Mouse (Mus musculus) forebrain, embryonic 11.5 days (tissue): ENCODE results near the gene Pcdh7. TPM values are rescaled to one million over a fixed set of nuclear protein-coding genes. Genes with fewer than 3 reads are reported as not detected.
"Not testable (repeated sequence)": the region's sequence is repeated elsewhere in the genome, so short reads cannot be mapped to it uniquely, and the experiment has no call there.

Experiments
- ATAC-seq: fragments of 200-750 bp; cut with Nextera tagmentation; replicated peaks from 2 replicates; pipeline ENCODE4 v1.8.0; 2017; ENCODE audit warnings: moderate TSS enrichment; ENCODE audit not compliant: low FRiP score
- DNase-seq: peaks from one replicate; pipeline ENCODE4 v3.0.0-alpha.2; 2017; ENCODE audit warnings: low spot score
- H3K27ac ChIP-seq: fragments of 300-500 bp; sonication (generic); 2 replicates; pipeline ENCODE4 v1.5.1; 2014; ENCODE audit warnings: low read depth, low read length
- H3K27me3 ChIP-seq: fragments of 300-500 bp; sonication (generic); 2 replicates; pipeline ENCODE4 v1.6.1; 2014; ENCODE audit warnings: mild to moderate bottlenecking, low read length, mixed read lengths; ENCODE audit not compliant: control insufficient read depth, insufficient read depth
- H3K36me3 ChIP-seq: fragments of 300-500 bp; sonication (generic); 2 replicates; pipeline ENCODE4 v1.6.1; 2014; ENCODE audit warnings: mild to moderate bottlenecking, low read length, moderate library complexity, mixed read lengths; ENCODE audit not compliant: control insufficient read depth, insufficient read depth
- H3K4me1 ChIP-seq: fragments of 300-500 bp; sonication (generic); replicated peaks from 2 replicates; pipeline ENCODE4 v1.6.1; 2014; ENCODE audit warnings: low read length, mixed read lengths; ENCODE audit not compliant: control insufficient read depth, insufficient read depth
- H3K4me2 ChIP-seq: fragments of 300-500 bp; sonication (generic); 2 replicates; pipeline ENCODE4 v1.6.1; 2014; ENCODE audit warnings: low read depth, mild to moderate bottlenecking, low read length, moderate library complexity, mixed read lengths; ENCODE audit not compliant: severe bottlenecking
- H3K4me3 ChIP-seq: fragments of 300-500 bp; sonication (generic); 2 replicates; pipeline ENCODE4 v1.5.1; 2014; ENCODE audit warnings: low read depth, low read length
- H3K9ac ChIP-seq: fragments of 300-500 bp; sonication (generic); 2 replicates; pipeline ENCODE4 v1.6.1; 2014; ENCODE audit warnings: low read length
- H3K9me3 ChIP-seq: fragments of 300-500 bp; sonication (generic); 2 replicates; pipeline ENCODE4 v1.6.1; 2016; ENCODE audit warnings: low read length, mixed read lengths; ENCODE audit not compliant: control insufficient read depth
- WGBS: fragments of 180-500 bp; shearing (Covaris S2); extraction: QIAGEN DNeasy Blood & Tissue Kit; methylation state at CpG from one replicate; pipeline ENCODE4 v1.1.7; 2014; 5-methylcytosine and 5-hydroxymethylcytosine counted together
- polyA plus RNA-seq: library from polyadenylated mRNA; unstranded; fragments of >200 nt; fragmentation: Nextera tagmentation; extraction: Ambion mirVana; gene quantifications from 2 replicates; pipeline ENCODE4 v1.2.1, GENCODE M21; 2014

Pcdh7 gene
- polyA plus RNA-seq, 1 experiment from 2014 or later = 5.1 TPM

DNA sequence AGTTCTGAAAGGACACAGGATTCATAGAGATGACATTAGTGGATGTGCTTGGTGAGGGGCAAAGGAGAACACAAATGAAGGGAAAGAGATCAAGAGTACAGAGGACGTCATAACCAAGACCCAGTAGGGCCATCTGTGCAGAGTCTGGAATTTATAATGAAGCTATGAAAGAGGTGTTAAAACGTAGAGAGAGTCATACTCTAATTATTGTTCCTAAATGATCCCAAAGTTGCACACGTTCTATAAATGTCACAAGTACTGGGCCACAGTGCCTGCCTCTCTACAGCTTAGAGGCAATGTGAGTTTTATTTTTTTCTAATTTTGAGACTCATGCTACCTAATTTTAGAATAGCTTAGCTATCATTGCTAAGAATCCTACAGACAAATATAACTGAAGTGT lies 400.1 kb downstream of the Pcdh7 start:
- Histone ChIP-seq H3K4me1 (no peaks in the 10 kb centered on the region; the same call in 1 of the 2 replicates), H3K27ac (no peak overlapping the region), H3K4me2 (no peak overlapping the region), H3K9ac (no peak overlapping the region), H3K4me3 (no peak overlapping the region), H3K27me3 (no peaks in the 10 kb centered on the region), H3K9me3 (no peaks in the 10 kb centered on the region), H3K36me3 (no peaks in the 10 kb centered on the region)
- no peak for ATAC-seq
- 75% methylated on average over 3 of the region's 3 CpGs for WGBS
- no peak for DNase-seq

DNA sequence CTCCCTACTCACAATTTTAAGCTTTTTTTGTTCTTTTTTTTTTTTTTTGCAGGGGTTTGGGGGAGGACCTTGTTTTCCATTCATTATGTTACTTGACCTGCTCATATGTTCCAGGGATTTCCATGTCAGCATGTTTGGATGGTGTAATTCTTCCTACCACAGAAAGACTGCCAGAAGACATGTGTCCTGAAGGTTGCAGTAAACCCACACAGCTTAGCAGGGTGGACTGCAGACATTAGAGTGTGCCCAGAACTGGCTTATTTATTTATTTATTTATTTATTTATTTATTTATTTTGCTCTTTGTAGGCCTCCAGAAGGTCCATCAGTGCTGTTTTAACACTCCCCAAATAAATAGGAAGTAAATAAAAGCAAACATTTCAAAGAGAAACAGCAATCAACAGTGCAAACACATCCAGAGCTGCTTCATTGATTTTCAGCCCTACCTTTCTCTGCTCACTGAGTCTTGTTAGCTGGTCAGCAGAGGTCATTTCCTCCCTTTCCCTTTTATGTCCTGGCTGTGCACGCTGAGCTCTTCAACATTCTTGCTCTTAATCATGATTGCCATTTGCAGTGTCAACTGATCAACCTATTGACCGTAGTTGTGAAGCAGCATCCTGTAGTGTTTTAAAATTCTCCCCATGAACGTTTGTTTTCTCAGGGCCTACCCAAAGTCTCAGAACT lies 401.3 kb downstream of the Pcdh7 start:
- H3K4me3 ChIP-seq = no peak overlapping the region
- WGBS = 1% methylated on average over 3 of the region's 3 CpGs

DNA sequence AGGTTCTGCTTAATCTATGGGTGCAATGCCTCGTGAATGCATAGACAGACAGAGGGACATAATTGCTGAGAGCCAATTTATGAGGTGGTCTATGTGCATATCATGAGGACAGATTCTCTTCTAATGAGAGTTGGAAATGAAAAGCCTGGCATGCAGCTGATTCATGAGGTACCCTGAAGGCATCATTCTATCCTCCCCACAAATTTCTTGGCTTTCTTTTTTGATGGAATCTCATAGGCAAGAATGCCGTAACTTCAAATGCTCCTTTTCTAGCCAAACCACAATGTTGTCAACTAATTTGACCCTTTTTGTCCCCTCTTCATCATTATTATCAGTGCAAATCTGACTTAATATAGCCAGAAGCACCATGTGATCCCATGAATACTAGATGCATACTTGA lies 426.1 kb downstream of the Pcdh7 start:
- H3K36me3 ChIP-seq = no peaks in the 10 kb centered on the region
- H3K27me3 ChIP-seq = no peaks in the 10 kb centered on the region
- H3K9me3 ChIP-seq = no peaks in the 10 kb centered on the region
- H3K4me2 ChIP-seq = no peak overlapping the region
- ATAC-seq = no peak
- 79% methylated on average over 2 of the region's 2 CpGs for WGBS
- DNase-seq = no peak
- no peak overlapping the region for H3K4me3 ChIP-seq
- no peaks in the 10 kb centered on the region for H3K4me1 ChIP-seq
- H3K27ac ChIP-seq = no peak overlapping the region
- no peak overlapping the region for H3K9ac ChIP-seq

More for the DNA sequence above, 401.3 kb downstream of the Pcdh7 start:
- Histone ChIP-seq H3K27ac (no peak overlapping the region), H3K9ac (no peak overlapping the region), H3K4me1 (no peaks in the 10 kb centered on the region; the same call in 1 of the 2 replicates), H3K9me3 (no peaks in the 10 kb centered on the region), H3K4me2 (no peak overlapping the region), H3K36me3 (no peaks in the 10 kb centered on the region), H3K27me3 (no peaks in the 10 kb centered on the region)
- ATAC-seq = 0 out of 2 replicates have a peak, but pooled peaks have one; percentile 21
- no peak for DNase-seq

DNA sequence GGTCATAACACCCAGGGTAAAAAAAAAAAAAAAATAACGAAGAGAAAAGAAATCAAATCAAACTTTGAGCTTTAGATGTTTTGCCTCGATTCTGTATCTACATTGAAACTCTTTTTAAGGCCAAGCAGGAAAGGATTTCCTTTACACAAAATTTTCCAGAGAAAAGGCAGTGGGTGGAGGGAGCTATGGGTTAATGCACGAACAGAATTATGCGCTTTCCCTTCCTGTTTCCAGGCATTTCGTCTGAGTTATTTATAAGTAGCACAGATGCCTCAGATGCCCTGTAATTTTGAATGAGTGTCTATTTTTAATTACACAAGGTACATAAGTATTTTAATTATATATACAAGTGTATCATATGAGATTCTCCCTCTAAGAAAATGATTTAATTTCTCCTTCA lies 436.2 kb downstream of the Pcdh7 start:
- no peak for DNase-seq
- 82% methylated on average over 5 of the region's 5 CpGs for WGBS
- Histone ChIP-seq H3K4me3 (no peak overlapping the region), H3K36me3 (no peaks in the 10 kb centered on the region), H3K27me3 (no peaks in the 10 kb centered on the region), H3K9ac (no peak overlapping the region), H3K4me2 (no peak overlapping the region), H3K9me3 (no peaks in the 10 kb centered on the region), H3K4me1 (no peaks in the 10 kb centered on the region), H3K27ac (no peak overlapping the region)
- ATAC-seq = no peak

DNA sequence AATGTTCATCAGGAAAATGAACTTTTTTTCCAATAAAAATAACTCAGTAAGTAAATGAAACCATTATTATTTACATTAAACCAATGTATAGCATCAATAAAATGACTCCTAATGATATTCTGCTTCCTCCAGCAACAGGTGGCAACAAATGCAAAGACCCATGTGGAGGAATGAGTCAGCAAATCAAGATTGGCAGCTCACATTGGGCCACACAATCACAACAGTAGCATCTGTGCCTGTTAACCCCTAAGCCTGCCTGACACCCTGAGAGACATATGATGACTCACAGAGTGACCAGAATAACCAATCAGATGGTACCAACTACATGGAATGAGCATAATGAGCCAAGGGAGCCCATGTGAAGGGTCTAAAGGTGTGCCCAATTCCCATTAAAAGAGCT lies 454.5 kb downstream of the Pcdh7 start:
- H3K9me3 ChIP-seq = no peaks in the 10 kb centered on the region
- H3K4me3 ChIP-seq = no peak overlapping the region
- H3K27ac ChIP-seq = no peak overlapping the region
- H3K4me1 ChIP-seq = no peaks in the 10 kb centered on the region
- no peak for ATAC-seq
- H3K9ac ChIP-seq = no peak overlapping the region
- DNase-seq = no peak
- no peaks in the 10 kb centered on the region for H3K27me3 ChIP-seq
- no peaks in the 10 kb centered on the region for H3K36me3 ChIP-seq
- no peak overlapping the region for H3K4me2 ChIP-seq

DNA sequence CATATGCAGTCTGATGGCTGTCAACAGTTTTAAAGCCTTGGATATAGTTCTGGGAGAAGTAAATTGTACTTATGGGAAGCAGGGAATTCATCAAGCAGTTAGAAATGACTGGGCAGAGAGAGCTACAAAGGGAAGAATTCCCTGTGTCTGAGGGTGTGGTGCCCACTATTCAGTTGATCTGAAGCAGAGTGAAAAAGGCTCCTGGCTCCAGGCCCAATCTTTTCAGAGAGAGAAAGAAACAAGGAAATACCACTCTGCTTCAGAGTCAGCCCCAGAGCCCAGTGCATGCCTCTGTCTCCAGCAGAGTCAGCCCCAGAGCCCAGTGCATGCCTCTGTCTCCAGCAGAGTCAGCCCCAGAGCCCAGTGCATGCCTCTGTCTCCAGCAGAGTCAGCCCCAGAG lies 456.6 kb downstream of the Pcdh7 start:
- DNase-seq, H3K9me3 ChIP-seq, H3K27me3 ChIP-seq, H3K9ac ChIP-seq, H3K4me3 ChIP-seq, ATAC-seq, H3K36me3 ChIP-seq, H3K4me1 ChIP-seq, H3K4me2 ChIP-seq, H3K27ac ChIP-seq: not testable (repeated sequence)

DNA sequence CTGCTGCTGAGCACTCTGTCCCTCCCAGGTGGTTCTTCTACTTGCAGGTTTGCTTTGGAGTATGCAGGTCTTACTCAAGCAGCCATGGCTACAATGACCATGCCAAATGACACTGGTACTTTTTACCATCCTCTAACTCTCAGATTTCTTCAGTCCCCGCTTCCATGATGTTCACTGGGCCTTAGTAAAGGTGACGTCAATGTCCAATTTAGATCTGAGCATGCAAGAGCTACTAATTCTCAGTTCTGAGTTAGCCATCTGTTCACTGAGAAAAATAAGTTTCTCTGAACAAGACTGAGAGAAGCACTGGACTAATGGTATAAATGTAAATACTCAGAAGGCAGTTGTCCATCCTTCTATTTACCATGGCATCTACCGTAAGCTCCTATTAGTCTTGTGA lies 457.8 kb downstream of the Pcdh7 start:
- H3K9ac ChIP-seq = no peak overlapping the region
- no peak overlapping the region for H3K27ac ChIP-seq
- no peaks in the 10 kb centered on the region for H3K36me3 ChIP-seq
- WGBS = 93% methylated on average over 3 of the region's 3 CpGs
- no peak overlapping the region for H3K4me3 ChIP-seq
- H3K9me3 ChIP-seq = no peaks in the 10 kb centered on the region
- ATAC-seq = no peak
- H3K27me3 ChIP-seq = no peaks in the 10 kb centered on the region
- no peaks in the 10 kb centered on the region for H3K4me1 ChIP-seq
- no peak overlapping the region for H3K4me2 ChIP-seq
- DNase-seq = no peak
